In the genomic region with DNA sequence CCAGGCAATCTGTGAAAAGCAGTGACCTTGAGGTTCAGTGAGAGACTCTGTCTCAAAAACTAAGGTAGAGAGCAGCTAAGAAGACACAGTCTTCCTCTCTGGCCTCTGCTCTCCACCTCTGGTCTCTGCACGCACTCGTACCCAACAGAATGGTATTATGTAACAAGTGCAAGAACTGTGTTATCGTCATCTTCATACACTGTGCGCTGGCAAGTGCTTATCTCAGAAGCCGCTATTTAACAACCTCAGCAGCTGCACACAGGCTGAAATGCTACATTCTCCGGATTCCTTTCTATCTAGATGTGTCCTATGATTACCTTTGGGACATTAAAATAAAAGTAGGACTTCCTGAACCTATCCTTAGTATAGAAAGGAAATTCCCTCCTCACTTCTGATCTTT, we compare ENCODE assay signal across 10 mouse cellular contexts. TPM values are rescaled to one million over a fixed set of nuclear protein-coding genes. Genes with fewer than 3 reads are reported as not detected.
A peak's percentile ranks its signal among the peaks of the same experiment; 100 is the strongest.
DNase-seq lines count a peak whose midpoint lies in the region; ATAC-seq and TF ChIP-seq lines count a peak whose summit lies in the region.
"Had no signal": no experiment of that assay in that cellular context is flagged by ENCODE, and none has a peak within 500 bp of the region (broad histone marks: within the 10 kb centered on the region; RNA-seq: fewer than 3 reads in every experiment).

No protein-coding gene starts in this region.

- peak overlapping the region; percentile 41 for H3K27ac ChIP-seq in kidney, adult 2 months (ENCODE audit: insufficient read depth, low read depth, low read length)
- H3K27ac ChIP-seq in brown adipose tissue, adult 24 weeks (replicated peaks; ENCODE audit: low read depth, low read length), result peak overlapping the region; percentile 92
- no peak overlapping the region for H3K27ac ChIP-seq in intestine, embryonic 16.5 days (ENCODE audit: low read length)
- H3K27ac ChIP-seq: forebrain, embryonic 15.5 days; stomach, embryonic 15.5 days had no signal

- no peak overlapping the region for H3K9ac ChIP-seq in intestine, embryonic 16.5 days (ENCODE audit: low read depth, low read length)
- H3K9ac ChIP-seq: forebrain, embryonic 15.5 days; stomach, embryonic 15.5 days had no signal

- no peak for TF ChIP-seq POLR2A in kidney, adult 2 months (IDR thresholded peaks at IDR 0.05; ENCODE audit: low read depth, low read length)

- no peak overlapping the region for H3K4me3 ChIP-seq in kidney, adult 2 months (ENCODE audit: insufficient read depth, low read depth, low read length)
- H3K4me3 ChIP-seq in brown adipose tissue, adult 24 weeks (ENCODE audit: insufficient read depth, low read depth, low read length), result no peak overlapping the region
- H3K4me3 ChIP-seq in intestine, embryonic 16.5 days (ENCODE audit: low read length), result no peak overlapping the region
- H3K4me3 ChIP-seq: forebrain, embryonic 15.5 days; stomach, embryonic 15.5 days had no signal

- TF ChIP-seq CTCF in kidney, adult 2 months (conservative IDR thresholded peaks at IDR 0.05; ENCODE audit: insufficient read depth, insufficient read length, low read depth, low read length), result no peak

- DNase-seq in kidney, adult 2 months, result peak; percentile 44
- no peak for DNase-seq in kidney, adult 8-10 months
- peak; percentile 69 for DNase-seq in lung, postnatal 25 days (ENCODE audit: low spot score)
- DNase-seq in retina, embryonic 14.5 days (ENCODE audit: low spot score), result no peak
- no peak for DNase-seq in left cerebral cortex, adult 11 months (ENCODE audit: low spot score)
- no peak for DNase-seq in thymus, postnatal 10 days (ENCODE audit: low spot score in 2 of 2)

- no peaks in the 10 kb centered on the region for H3K9me3 ChIP-seq in intestine, embryonic 16.5 days (ENCODE audit: control insufficient read depth, low read length)
- H3K9me3 ChIP-seq: forebrain, embryonic 15.5 days; stomach, embryonic 15.5 days had no signal

- peak; percentile 83 for ATAC-seq in intestine, embryonic 16.5 days
- ATAC-seq: forebrain, embryonic 15.5 days had no signal

- H3K4me2 ChIP-seq in intestine, embryonic 16.5 days (ENCODE audit: low read depth, low read length), result no peak overlapping the region
- H3K4me2 ChIP-seq: forebrain, embryonic 15.5 days; stomach, embryonic 15.5 days had no signal

- H3K4me1 ChIP-seq in kidney, adult 2 months (ENCODE audit: control insufficient read depth, insufficient read depth, low read length), result peaks cover 12% of the 10 kb centered on the region
- H3K4me1 ChIP-seq in brown adipose tissue, adult 24 weeks (ENCODE audit: control insufficient read depth, insufficient read depth, insufficient read length, low read length), result peaks cover 12% of the 10 kb centered on the region; the same call in 1 of the 2 replicates
- H3K4me1 ChIP-seq in intestine, embryonic 16.5 days (ENCODE audit: control insufficient read depth, insufficient read depth, low read length), result peaks cover 9% of the 10 kb centered on the region; the same call in 1 of the 2 replicates
- H3K4me1 ChIP-seq: forebrain, embryonic 15.5 days; stomach, embryonic 15.5 days had no signal

- no peaks in the 10 kb centered on the region for H3K36me3 ChIP-seq in kidney, adult 2 months (ENCODE audit: control insufficient read depth, insufficient read depth, low read length)
- H3K36me3 ChIP-seq in intestine, embryonic 16.5 days (ENCODE audit: control insufficient read depth, insufficient read depth, low read length), result no peaks in the 10 kb centered on the region
- H3K36me3 ChIP-seq: forebrain, embryonic 15.5 days; stomach, embryonic 15.5 days had no signal

- 51% methylated on average over 6 of the region's 6 CpGs for WGBS in kidney, adult 2 months
- WGBS in intestine, embryonic 16.5 days, result 32% methylated on average over 6 of the region's 6 CpGs

- no peaks in the 10 kb centered on the region for H3K27me3 ChIP-seq in kidney, adult 2 months (replicated peaks; ENCODE audit: control insufficient read depth, insufficient read depth, low read length)
- no peaks in the 10 kb centered on the region for H3K27me3 ChIP-seq in intestine, embryonic 16.5 days (replicated peaks; ENCODE audit: control insufficient read depth, insufficient read depth, low read length)
- H3K27me3 ChIP-seq: forebrain, embryonic 15.5 days; stomach, embryonic 15.5 days had no signal

RNA-seq across cellular contexts. Expression of gene Sh2d6, which starts 28.6 kb away (rescaled TPM):
- polyA plus RNA-seq in kidney, adult 2 months (2012; rRNA removed), result 0.09 and 0.12 TPM in 2 replicates
- polyA plus RNA-seq in brown adipose tissue, adult 24 weeks (2012; ENCODE audit: insufficient read depth, insufficient read length, missing spikeins), result not detected in 2 replicates
- 0.32 and 0.42 TPM in 2 replicates for polyA plus RNA-seq in intestine, embryonic 16.5 days (2015; fragmentation: Nextera tagmentation; extraction: Ambion mirVana)

RNA-seq across cellular contexts. Expression of gene Capg, which starts 51.3 kb away (rescaled TPM):
- 64.3 and 70.9 TPM in 2 replicates for polyA plus RNA-seq in kidney, adult 2 months (2012; rRNA removed)
- 8.2 and 11.9 TPM in 2 replicates for polyA plus RNA-seq in brown adipose tissue, adult 24 weeks (2012; ENCODE audit: insufficient read depth, insufficient read length, missing spikeins)
- polyA plus RNA-seq in intestine, embryonic 16.5 days (2015; fragmentation: Nextera tagmentation; extraction: Ambion mirVana), result 33.1 and 35.2 TPM in 2 replicates

RNA-seq across cellular contexts. Expression of gene Mat2a, which starts 53.5 kb away (rescaled TPM):
- polyA plus RNA-seq in kidney, adult 2 months (2012; rRNA removed), result 150 and 168 TPM in 2 replicates
- polyA plus RNA-seq in brown adipose tissue, adult 24 weeks (2012; ENCODE audit: insufficient read depth, insufficient read length, missing spikeins), result 103 and 104 TPM in 2 replicates
- polyA plus RNA-seq in intestine, embryonic 16.5 days (2015; fragmentation: Nextera tagmentation; extraction: Ambion mirVana), result 268 and 293 TPM in 2 replicates

Comparison
In these comparisons a context has a peak if more than half of its experiments do, and no peak if none do; other contexts are left out.
1. DNase-seq: peak in kidney, adult 2 months (single experiment) and lung, postnatal 25 days (single experiment); none in kidney, adult 8-10 months (0 of 2), retina, embryonic 14.5 days (single experiment), left cerebral cortex, adult 11 months (single experiment) and thymus, postnatal 10 days (0 of 2).